7 mouse cellular contexts compared by ENCODE assay signal in genomic region chr16:32608712-32609400, GRCm38 (mm10). TPM values are rescaled to one million over a fixed set of nuclear protein-coding genes. Genes with fewer than 3 reads are reported as not detected.
DNase-seq lines count a peak whose midpoint lies in the region; ATAC-seq lines count a peak whose summit lies in the region.

TSS of gene Tfrc (plus strand) at chr16:32608920.

- H3K27ac ChIP-seq in intestine, embryonic 15.5 days = peak within 1 kb of the TSS; percentile 95
- peak within 1 kb of the TSS; percentile 96 for H3K27ac ChIP-seq in midbrain, embryonic 10.5 days (replicated peaks)

- H3K36me3 ChIP-seq in intestine, embryonic 15.5 days = no peaks in the 10 kb centered on the region
- H3K36me3 ChIP-seq in midbrain, embryonic 10.5 days = peaks cover 11% of the 10 kb centered on the region

- H3K4me2 ChIP-seq in intestine, embryonic 15.5 days (replicated peaks) = peak within 1 kb of the TSS; percentile 78

- intact Hi-C loops in gastrocnemius, postnatal 36 days (cut with DNase I) = loop anchor here (5.0 kb wide), 2 partner anchors 42 to 102 kb away; no protein-coding TSS in a partner anchor
- intact Hi-C loops in left cerebral cortex, postnatal 25 days (cut with DNase I) = loop anchor here (1.0 kb wide), 1 partner anchor 93 kb away; no protein-coding TSS in a partner anchor

- ATAC-seq in intestine, embryonic 15.5 days = peak; percentile 98

- WGBS in intestine, embryonic 15.5 days = under 1% methylated on average over 70 of the region's 73 CpGs
- WGBS in midbrain, embryonic 10.5 days = under 1% methylated on average over 73 of the region's 73 CpGs

- no peaks in the 10 kb centered on the region for H3K4me1 ChIP-seq in intestine, embryonic 15.5 days (replicated peaks)
- H3K4me1 ChIP-seq in midbrain, embryonic 10.5 days = peaks cover 30% of the 10 kb centered on the region

- no peaks in the 10 kb centered on the region for H3K27me3 ChIP-seq in intestine, embryonic 15.5 days (replicated peaks)
- H3K27me3 ChIP-seq in midbrain, embryonic 10.5 days (ENCODE audit: low read depth, poor library complexity, severe bottlenecking) = peaks cover 23% of the 10 kb centered on the region

- H3K4me3 ChIP-seq in intestine, embryonic 15.5 days (replicated peaks) = peak within 1 kb of the TSS; percentile 77
- peak within 1 kb of the TSS; percentile 80 for H3K4me3 ChIP-seq in midbrain, embryonic 10.5 days

- peak within 1 kb of the TSS; percentile 84 for H3K9ac ChIP-seq in intestine, embryonic 15.5 days

- DNase-seq in adrenal gland, adult 2 months = peak; percentile 98
- peak; percentile 99 for DNase-seq in embryo, embryonic 11.5 days (ENCODE audit: low read depth, low spot score)
- peak; percentile 89 for DNase-seq in gastrocnemius, postnatal 36 days
- DNase-seq in left cerebral cortex, postnatal 25 days (ENCODE audit: low spot score in 2 of 2) = peak; percentile 96 to 98
- peak; percentile 99 for DNase-seq in midbrain, embryonic 10.5 days (ENCODE audit: low spot score)
- DNase-seq in right cerebral cortex, postnatal 4 days = peak; percentile 97

- no peaks in the 10 kb centered on the region for H3K9me3 ChIP-seq in intestine, embryonic 15.5 days
- H3K9me3 ChIP-seq in midbrain, embryonic 10.5 days (replicated peaks) = no peaks in the 10 kb centered on the region

RNA-seq across cellular contexts. Expression of gene Tfrc, which starts in this region (rescaled TPM):
- total RNA-seq in adrenal gland, adult 2 months (2021) = 10 to 100 TPM; 25.5 to 62.9 TPM
- polyA plus RNA-seq in adrenal gland, adult 2 months (2012; rRNA removed) = 0.99 and 1.2 TPM in 2 replicates
- total RNA-seq in gastrocnemius, postnatal 36 days (2021) = 100 to 1,000 TPM; 157 to 180 TPM
- 88.1 and 103 TPM in 2 replicates for polyA plus RNA-seq in intestine, embryonic 15.5 days (2015; fragmentation: Nextera tagmentation; extraction: Ambion mirVana)
- 10 to 100 TPM; 71.0 to 79.9 TPM for total RNA-seq in left cerebral cortex, postnatal 25 days (2021)
- polyA plus RNA-seq in midbrain, embryonic 10.5 days (2016; fragmentation: Nextera tagmentation; extraction: Ambion mirVana) = 68.7 and 71.9 TPM in 2 replicates

Comparison
In these comparisons a context has a peak if more than half of its experiments do, and no peak if none do; other contexts are left out.
1. Peak in every context shown above with its lines: DNase-seq, ATAC-seq, H3K4me3 ChIP-seq and H3K27ac ChIP-seq.
2. RNA of gene Tfrc (polyA plus RNA-seq): 88.1 to 103 TPM in intestine, embryonic 15.5 days and 68.7 to 71.9 TPM in midbrain, embryonic 10.5 days; 0.99 to 1.2 TPM in adrenal gland, adult 2 months; every median in the first group is over 10 times any median in the second.